9 mouse cellular contexts compared by ENCODE assay signal in the genomic region with DNA sequence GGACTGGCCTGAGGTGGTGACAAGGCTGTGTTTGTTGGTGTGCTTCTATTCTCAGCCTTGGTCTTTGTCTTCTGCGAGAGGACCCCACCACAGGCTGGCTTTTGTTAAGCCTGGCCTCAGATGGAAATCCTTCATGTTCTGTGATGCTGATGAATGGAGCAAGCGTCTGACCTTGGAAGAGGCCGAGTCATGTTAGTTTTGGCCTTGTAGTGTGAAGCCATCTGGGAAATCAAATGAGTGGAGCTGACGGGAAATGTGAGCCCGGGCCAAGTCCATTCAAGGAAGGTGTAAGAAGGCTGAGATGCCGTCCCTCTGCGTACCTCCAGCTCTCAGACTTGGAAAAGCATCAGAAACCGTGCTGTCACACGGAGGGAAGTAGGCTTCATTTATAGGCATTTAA.
DNase-seq lines count a peak whose midpoint lies in the region; ATAC-seq and TF ChIP-seq lines count a peak whose summit lies in the region.
"Had no signal": no experiment of that assay in that cellular context is flagged by ENCODE, and none has a peak within 500 bp of the region (broad histone marks: within the 10 kb centered on the region; RNA-seq: fewer than 3 reads in every experiment).

No protein-coding gene starts in this region.

- peak; percentile 28 for DNase-seq in embryo, embryonic 10.5 days (ENCODE audit: low spot score)
- DNase-seq in embryo, embryonic 9.5 days (ENCODE audit: extremely low spot score) = no peak
- DNase-seq in ES-CJ7 (ENCODE audit: low read depth, low spot score) = peak; percentile 19
- peak; percentile 95 for DNase-seq in heart, adult 11 months
- DNase-seq in heart, postnatal 4 days = peak; percentile 42
- DNase-seq in retina, postnatal 1 day = no peak
- no peak for DNase-seq in right cerebral cortex, adult 2 months (ENCODE audit: low spot score in 2 of 2)
- DNase-seq: cerebellum, postnatal 36 days had no signal

- H3K9me3 ChIP-seq in intestine, postnatal 0 days (ENCODE audit: control insufficient read depth) = no peaks in the 10 kb centered on the region

- H3K4me1 ChIP-seq in intestine, postnatal 0 days (replicated peaks; ENCODE audit: control insufficient read depth, insufficient read depth, low read length) = no peaks in the 10 kb centered on the region

- H3K36me3 ChIP-seq in intestine, postnatal 0 days (ENCODE audit: control insufficient read depth, insufficient read depth) = no peaks in the 10 kb centered on the region

- no peak for ATAC-seq in intestine, postnatal 0 days

- no peak overlapping the region for H3K4me2 ChIP-seq in intestine, postnatal 0 days (replicated peaks; ENCODE audit: low read depth)

- no peak for TF ChIP-seq CTCF in intestine, postnatal 0 days (IDR thresholded peaks at IDR 0.05; ENCODE audit: low read depth)

- no peak overlapping the region for H3K27ac ChIP-seq in intestine, postnatal 0 days (ENCODE audit: low read depth, low read length)

- H3K27me3 ChIP-seq in intestine, postnatal 0 days (replicated peaks; ENCODE audit: control insufficient read depth, insufficient read depth, low read length) = no peaks in the 10 kb centered on the region

- no peak overlapping the region for H3K4me3 ChIP-seq in intestine, postnatal 0 days (ENCODE audit: low read depth, low read length)

- 76% methylated on average over 9 of the region's 9 CpGs for WGBS in intestine, postnatal 0 days

- H3K9ac ChIP-seq in intestine, postnatal 0 days (ENCODE audit: low read depth, low read length) = no peak overlapping the region

Comparison
In these comparisons a context has a peak if more than half of its experiments do, and no peak if none do; other contexts are left out.
1. DNase-seq: peak in embryo, embryonic 10.5 days (single experiment), ES-CJ7 (single experiment), heart, adult 11 months (single experiment) and heart, postnatal 4 days (single experiment); none in embryo, embryonic 9.5 days (single experiment), retina, postnatal 1 day (single experiment) and right cerebral cortex, adult 2 months (0 of 2).